21 mouse cellular contexts compared by ENCODE assay signal in genomic region chr15:62743879-62744278, GRCm38 (mm10).
DNase-seq lines count a peak whose midpoint lies in the region; ATAC-seq and TF ChIP-seq lines count a peak whose summit lies in the region.
"Had no signal": no experiment of that assay in that cellular context is flagged by ENCODE, and none has a peak within 500 bp of the region (broad histone marks: within the 10 kb centered on the region; RNA-seq: fewer than 3 reads in every experiment).

No protein-coding gene starts in this region.

- TF ChIP-seq CTCF in liver, adult 2 months (IDR thresholded peaks at IDR 0.05; ENCODE audit: low read depth, low read length) = no peak
- no peak for TF ChIP-seq CTCF in liver, embryonic 14.5 days (IDR thresholded peaks at IDR 0.05; ENCODE audit: low read depth)
- no peak for TF ChIP-seq CTCF in liver, postnatal 0 days (IDR thresholded peaks at IDR 0.05; ENCODE audit: low read depth)

- no peak for ATAC-seq in liver, embryonic 14.5 days (ENCODE audit: insufficient read depth)
- ATAC-seq in liver, embryonic 11.5 days (replicated peaks; ENCODE audit: low FRiP score) = no peak
- ATAC-seq in liver, embryonic 16.5 days (ENCODE audit: low read depth) = peak; percentile 39; the same call in 1 of the 2 replicates
- ATAC-seq in liver, embryonic 12.5 days = no peak
- peak; percentile 43; the same call in 1 of the 2 replicates for ATAC-seq in liver, postnatal 0 days
- ATAC-seq: activated CD4-positive, CD25-positive, alpha-beta regulatory T cell, adult 4 months; Patski had no signal

- no peak for TF ChIP-seq EP300 in liver, embryonic 14.5 days (IDR thresholded peaks at IDR 0.05; ENCODE audit: low read depth)
- TF ChIP-seq EP300 in liver, postnatal 0 days (IDR thresholded peaks at IDR 0.05; ENCODE audit: low read depth) = 0 out of 2 replicates have a peak, but pooled peaks have one; percentile 20

- H3K79me2 ChIP-seq in liver, adult 2 months (ENCODE audit: control insufficient read depth, insufficient read depth, low read length) = no peaks in the 10 kb centered on the region; the same call in 1 of the 2 replicates

- H3K27me3 ChIP-seq in liver, adult 2 months (ENCODE audit: control insufficient read depth, insufficient read depth, low read length) = no peaks in the 10 kb centered on the region
- no peaks in the 10 kb centered on the region for H3K27me3 ChIP-seq in liver, embryonic 14.5 days (ENCODE audit: control insufficient read depth, insufficient read depth, low read length)
- H3K27me3 ChIP-seq in liver, embryonic 11.5 days (replicated peaks; ENCODE audit: control insufficient read depth, insufficient read depth, low read length) = no peaks in the 10 kb centered on the region
- no peaks in the 10 kb centered on the region for H3K27me3 ChIP-seq in liver, embryonic 16.5 days (ENCODE audit: control insufficient read depth, insufficient read depth, low read depth, low read length)
- H3K27me3 ChIP-seq in liver, embryonic 12.5 days (replicated peaks) = no peaks in the 10 kb centered on the region
- no peaks in the 10 kb centered on the region for H3K27me3 ChIP-seq in liver, postnatal 0 days (ENCODE audit: insufficient read depth, low read length)
- H3K27me3 ChIP-seq: CH12.LX, Patski had no signal

- H3K4me3 ChIP-seq in liver, adult 2 months (ENCODE audit: insufficient read depth, low read depth, low read length) = peak overlapping the region; percentile 53; the same call in 1 of the 2 replicates
- no peak overlapping the region for H3K4me3 ChIP-seq in liver, embryonic 14.5 days (ENCODE audit: insufficient read depth in 1 of 2, low read depth in 2 of 2, low read length in 2 of 2)
- no peak overlapping the region for H3K4me3 ChIP-seq in liver, embryonic 11.5 days (ENCODE audit: low read depth, low read length)
- no peak overlapping the region for H3K4me3 ChIP-seq in liver, embryonic 16.5 days (ENCODE audit: low read depth, low read length)
- H3K4me3 ChIP-seq in liver, embryonic 12.5 days = no peak overlapping the region
- no peak overlapping the region for H3K4me3 ChIP-seq in liver, postnatal 0 days (ENCODE audit: low read depth, low read length)

- no peaks in the 10 kb centered on the region for H3K36me3 ChIP-seq in liver, adult 2 months (ENCODE audit: control insufficient read depth, insufficient read depth, low read length)
- no peaks in the 10 kb centered on the region for H3K36me3 ChIP-seq in liver, embryonic 14.5 days (replicated peaks; ENCODE audit: control insufficient read depth, insufficient read depth, low read depth)
- H3K36me3 ChIP-seq in liver, embryonic 11.5 days (ENCODE audit: control insufficient read depth, insufficient read depth, low read length) = no peaks in the 10 kb centered on the region
- no peaks in the 10 kb centered on the region for H3K36me3 ChIP-seq in liver, embryonic 16.5 days (ENCODE audit: control insufficient read depth, insufficient read depth)
- no peaks in the 10 kb centered on the region for H3K36me3 ChIP-seq in liver, embryonic 12.5 days
- H3K36me3 ChIP-seq in liver, postnatal 0 days (replicated peaks; ENCODE audit: insufficient read depth, low read length) = no peaks in the 10 kb centered on the region
- H3K36me3 ChIP-seq: G1E had no signal

- H3K9me3 ChIP-seq in liver, embryonic 14.5 days (ENCODE audit: control insufficient read depth, low read length) = no peaks in the 10 kb centered on the region
- no peaks in the 10 kb centered on the region for H3K9me3 ChIP-seq in liver, embryonic 11.5 days (ENCODE audit: control insufficient read depth, low read length)
- no peaks in the 10 kb centered on the region for H3K9me3 ChIP-seq in liver, embryonic 16.5 days (replicated peaks; ENCODE audit: control insufficient read depth, low read length)
- no peaks in the 10 kb centered on the region for H3K9me3 ChIP-seq in liver, embryonic 12.5 days (replicated peaks)
- H3K9me3 ChIP-seq in liver, postnatal 0 days (ENCODE audit: low read length) = no peaks in the 10 kb centered on the region
- H3K9me3 ChIP-seq: G1E had no signal

- TF ChIP-seq POLR2A in liver, adult 2 months (IDR thresholded peaks at IDR 0.05; ENCODE audit: extremely low read depth, insufficient read depth, low read length) = no peak

- no peak overlapping the region; the same call in 1 of the 2 replicates for H3K27ac ChIP-seq in liver, adult 2 months (replicated peaks; ENCODE audit: insufficient read depth, low read depth, low read length)
- H3K27ac ChIP-seq in liver, embryonic 14.5 days = no peak overlapping the region
- no peak overlapping the region for H3K27ac ChIP-seq in liver, embryonic 11.5 days (ENCODE audit: low read depth, low read length)
- H3K27ac ChIP-seq in liver, embryonic 16.5 days (ENCODE audit: low read length) = no peak overlapping the region
- no peak overlapping the region for H3K27ac ChIP-seq in liver, embryonic 12.5 days
- peak overlapping the region; percentile 57 for H3K27ac ChIP-seq in liver, postnatal 0 days (ENCODE audit: low read depth)

- WGBS in liver, adult 2 months = 15% methylated on average over 3 of the region's 3 CpGs
- 53% methylated on average over 3 of the region's 3 CpGs for WGBS in liver, embryonic 14.5 days (ENCODE audit: insufficient replicate concordance)
- WGBS in liver, embryonic 11.5 days = 55% methylated on average over 3 of the region's 3 CpGs
- WGBS in liver, embryonic 16.5 days (ENCODE audit: insufficient replicate concordance) = 48% methylated on average over 3 of the region's 3 CpGs
- WGBS in liver, embryonic 12.5 days (ENCODE audit: insufficient replicate concordance) = 58% methylated on average over 3 of the region's 3 CpGs
- 53% methylated on average over 3 of the region's 3 CpGs for WGBS in liver, postnatal 0 days (ENCODE audit: insufficient replicate concordance)

- H3K4me1 ChIP-seq in liver, adult 2 months (ENCODE audit: control insufficient read depth, insufficient read depth, low read length) = peaks cover 9% of the 10 kb centered on the region; the same call in 1 of the 2 replicates
- H3K4me1 ChIP-seq in liver, embryonic 14.5 days (replicated peaks; ENCODE audit: control insufficient read depth in 2 of 2, insufficient read depth in 2 of 2, low read length in 1 of 2) = no peaks in the 10 kb centered on the region
- no peaks in the 10 kb centered on the region for H3K4me1 ChIP-seq in liver, embryonic 11.5 days (replicated peaks; ENCODE audit: control insufficient read depth, insufficient read depth, low read length)
- no peaks in the 10 kb centered on the region for H3K4me1 ChIP-seq in liver, embryonic 16.5 days (ENCODE audit: control insufficient read depth, low read depth, low read length)
- H3K4me1 ChIP-seq in liver, embryonic 12.5 days = no peaks in the 10 kb centered on the region
- H3K4me1 ChIP-seq in liver, postnatal 0 days (ENCODE audit: insufficient read depth) = no peaks in the 10 kb centered on the region

- no peak overlapping the region for H3K9ac ChIP-seq in liver, adult 2 months (ENCODE audit: low read depth, low read length)
- no peak overlapping the region for H3K9ac ChIP-seq in liver, embryonic 14.5 days (replicated peaks)
- H3K9ac ChIP-seq in liver, embryonic 11.5 days (ENCODE audit: low read depth, low read length) = no peak overlapping the region
- H3K9ac ChIP-seq in liver, embryonic 16.5 days (ENCODE audit: low read depth, low read length) = no peak overlapping the region
- H3K9ac ChIP-seq in liver, embryonic 12.5 days = no peak overlapping the region
- no peak overlapping the region for H3K9ac ChIP-seq in liver, postnatal 0 days (replicated peaks)

- H3K4me2 ChIP-seq in liver, embryonic 14.5 days (ENCODE audit: low read depth) = no peak overlapping the region
- no peak overlapping the region for H3K4me2 ChIP-seq in liver, embryonic 11.5 days
- H3K4me2 ChIP-seq in liver, embryonic 16.5 days (ENCODE audit: low read depth, low read length) = no peak overlapping the region
- no peak overlapping the region for H3K4me2 ChIP-seq in liver, embryonic 12.5 days
- peak overlapping the region; percentile 22; the same call in 1 of the 2 replicates for H3K4me2 ChIP-seq in liver, postnatal 0 days (ENCODE audit: low read depth, low read length)

- DNase-seq in liver, adult 2 months (ENCODE audit: extremely low read depth, low read depth, low spot score) = peak; percentile 95
- DNase-seq in liver = no peak
- peak in 2 of 3 experiments; percentile 9 for DNase-seq in liver, embryonic 14.5 days (ENCODE audit: low read depth in 3 of 3, low spot score in 3 of 3)
- no peak for DNase-seq in liver, embryonic 11.5 days (ENCODE audit: low spot score)
- no peak for DNase-seq in liver, postnatal 0 days
- DNase-seq in neural tube, embryonic 10.5 days (ENCODE audit: extremely low spot score, low spot score) = no peak
- DNase-seq: adrenal gland, adult 2 months; adrenal gland, adult 8-10 months; adrenal gland, postnatal 10 days; adrenal gland, postnatal 14 days; adrenal gland, postnatal 25 days; adrenal gland, postnatal 36 days; B cell, adult 2 months; cerebellum, adult 11 months; cerebellum, adult 11-12 months had no signal

Comparison
In these comparisons a context has a peak if more than half of its experiments do, and no peak if none do; other contexts are left out.
1. DNase-seq: peak in liver, adult 2 months (single experiment) and liver, embryonic 14.5 days (2 of 3); none in liver (single experiment), liver, embryonic 11.5 days (single experiment), liver, postnatal 0 days (single experiment) and neural tube, embryonic 10.5 days (single experiment).
2. ATAC-seq: peak in liver, embryonic 16.5 days (single experiment) and liver, postnatal 0 days (single experiment); none in liver, embryonic 14.5 days (single experiment), liver, embryonic 11.5 days (single experiment) and liver, embryonic 12.5 days (single experiment).